Mouse (Mus musculus) cortical plate, adult 2 months (tissue): ENCODE measurements at regions not wholly inside any gene's neighbourhood (a gene's known extent, or its start where the extent isn't known, plus 50 kb on each side); places are given as distances from the start of the nearest gene placed in this dataset.

ENCODE experiments used
- H3K27ac ChIP-seq: fragments of 200-500 bp; 2 replicates; pipeline ENCODE4 v1.5.1; 2012; ENCODE audit warnings: low read length, control low read depth, inconsistent platforms; ENCODE audit not compliant: insufficient read depth
- H3K4me1 ChIP-seq: fragments of 200-500 bp; 2 replicates; pipeline ENCODE4 v1.6.1; 2011; ENCODE audit warnings: low read length; ENCODE audit not compliant: control insufficient read depth, insufficient read depth
- H3K4me3 ChIP-seq: fragments of 200-500 bp; 2 replicates; pipeline ENCODE4 v1.5.1; 2011; ENCODE audit warnings: mild to moderate bottlenecking, low read length, control low read depth; ENCODE audit not compliant: insufficient read depth
- CTCF ChIP-seq: fragments of 200-500 bp; IDR thresholded peaks from 2 replicates; pipeline ENCODE4 v1.5.1; 2011; ENCODE audit warnings: mild to moderate bottlenecking, control low read depth, low read length; ENCODE audit not compliant: insufficient read depth; ENCODE audit errors: extremely low read depth
- POLR2A ChIP-seq: fragments of 200-500 bp; IDR thresholded peaks from 2 replicates; pipeline ENCODE4 v1.6.1; 2011; ENCODE audit warnings: mild to moderate bottlenecking, low read length, control low read depth; ENCODE audit not compliant: insufficient read depth; ENCODE audit errors: extremely low read depth

- Histone ChIP-seq H3K27ac (no peak overlapping the region), H3K4me1 (peaks cover 1% of the 10 kb centered on the region; the same call in 1 of the 2 replicates), H3K4me3 (no peak overlapping the region)
- TF ChIP-seq POLR2A (no peak), CTCF (no peak)
Observed at GRCm38 (mm10) chr4:140463296-140463695, 202.5 kb downstream of the Arhgef10l start.

GRCm38 (mm10) chr4:140461317-140461716, 204.5 kb downstream of the Arhgef10l start:
- TF ChIP-seq CTCF (no peak), POLR2A (no peak)
- Histone ChIP-seq H3K4me3 (no peak overlapping the region), H3K4me1 (peaks cover 4% of the 10 kb centered on the region), H3K27ac (no peak overlapping the region)

GRCm38 (mm10) chr4:140449062-140449461, 202.5 kb upstream of the Igsf21 start:
- peaks cover 3% of the 10 kb centered on the region for H3K4me1 ChIP-seq
- no peak overlapping the region for H3K27ac ChIP-seq
- TF ChIP-seq CTCF: no peak
- TF ChIP-seq POLR2A: no peak
- no peak overlapping the region for H3K4me3 ChIP-seq

GRCm38 (mm10) chr4:140446455-140446854, 199.9 kb upstream of the Igsf21 start:
- H3K4me3 ChIP-seq: no peak overlapping the region
- H3K4me1 ChIP-seq: peaks cover 3% of the 10 kb centered on the region
- no peak for TF ChIP-seq POLR2A
- no peak for TF ChIP-seq CTCF
- H3K27ac ChIP-seq: no peak overlapping the region; the same call in 1 of the 2 replicates

GRCm38 (mm10) chr4:140445931-140446330, 199.3 kb upstream of the Igsf21 start:
- TF ChIP-seq POLR2A (no peak), CTCF (no peak)
- no peak overlapping the region for H3K4me3 ChIP-seq
- peaks cover 3% of the 10 kb centered on the region for H3K4me1 ChIP-seq
- no peak overlapping the region; the same call in 1 of the 2 replicates for H3K27ac ChIP-seq

- peaks cover 3% of the 10 kb centered on the region; the same call in 1 of the 2 replicates for H3K4me1 ChIP-seq
- H3K4me3 ChIP-seq: no peak overlapping the region
- no peak overlapping the region for H3K27ac ChIP-seq
- TF ChIP-seq POLR2A (no peak), CTCF (no peak)
Observed at GRCm38 (mm10) chr4:140443221-140443620, 196.6 kb upstream of the Igsf21 start.

- H3K4me3 ChIP-seq: no peak overlapping the region
- no peak overlapping the region for H3K27ac ChIP-seq
- TF ChIP-seq POLR2A: no peak
- TF ChIP-seq CTCF: no peak
- peaks cover 2% of the 10 kb centered on the region; the same call in 1 of the 2 replicates for H3K4me1 ChIP-seq
Observed at GRCm38 (mm10) chr4:140441805-140442204, 195.2 kb upstream of the Igsf21 start.

GRCm38 (mm10) chr4:140439856-140440255, 193.3 kb upstream of the Igsf21 start:
- Histone ChIP-seq H3K4me1 (no peaks in the 10 kb centered on the region), H3K4me3 (no peak overlapping the region), H3K27ac (no peak overlapping the region)
- no peak for TF ChIP-seq POLR2A
- no peak for TF ChIP-seq CTCF

- no peaks in the 10 kb centered on the region for H3K4me1 ChIP-seq
- TF ChIP-seq CTCF: no peak
- no peak for TF ChIP-seq POLR2A
Observed at GRCm38 (mm10) chr4:140436030-140436429, 189.4 kb upstream of the Igsf21 start.

GRCm38 (mm10) chr4:140433744-140434542, 187.4 kb upstream of the Igsf21 start:
- no peaks in the 10 kb centered on the region for H3K4me1 ChIP-seq
- no peak overlapping the region for H3K27ac ChIP-seq
- no peak for TF ChIP-seq CTCF
- TF ChIP-seq POLR2A: no peak
- H3K4me3 ChIP-seq: no peak overlapping the region

More at GRCm38 (mm10) chr4:140436030-140436429, 189.4 kb upstream of the Igsf21 start:
- H3K4me3 ChIP-seq: no peak overlapping the region
- H3K27ac ChIP-seq: no peak overlapping the region
